Mouse (Mus musculus) liver, embryonic 12.5 days (tissue): ENCODE measurements at regions not wholly inside any gene's neighbourhood (a gene's known extent, or its start where the extent isn't known, plus 50 kb on each side); places are given as distances from the start of the nearest gene placed in this dataset.
A peak's percentile ranks its signal among the peaks of the same experiment; 100 is the strongest.

Experiments used
- ATAC-seq: fragments of 200-750 bp; cut with Nextera tagmentation; 2 replicates; pipeline ENCODE4 v1.8.0; 2017; ENCODE audit warnings: moderate number of reproducible peaks, mild to moderate bottlenecking, moderate library complexity
- H3K27ac ChIP-seq: fragments of 300-500 bp; sonication (generic); 2 replicates; pipeline ENCODE4 v1.5.1; 2016; ENCODE audit warnings: mild to moderate bottlenecking
- H3K27me3 ChIP-seq: fragments of 300-500 bp; sonication (generic); replicated peaks from 2 replicates; pipeline ENCODE4 v1.6.1; 2016; ENCODE audit warnings: mild to moderate bottlenecking, moderate library complexity
- H3K36me3 ChIP-seq: fragments of 300-500 bp; sonication (generic); 2 replicates; pipeline ENCODE4 v1.6.1; 2016; ENCODE audit warnings: mild to moderate bottlenecking, moderate library complexity
- H3K4me1 ChIP-seq: fragments of 300-500 bp; sonication (generic); 2 replicates; pipeline ENCODE4 v1.6.1; 2016
- H3K4me2 ChIP-seq: fragments of 300-500 bp; sonication (generic); 2 replicates; pipeline ENCODE4 v1.6.1; 2016; ENCODE audit warnings: mild to moderate bottlenecking, moderate library complexity
- H3K4me3 ChIP-seq: fragments of 300-500 bp; sonication (generic); 2 replicates; pipeline ENCODE4 v1.5.1; 2016; ENCODE audit warnings: mild to moderate bottlenecking, moderate library complexity
- H3K9ac ChIP-seq: fragments of 300-500 bp; sonication (generic); 2 replicates; pipeline ENCODE4 v1.6.1; 2016; ENCODE audit warnings: mild to moderate bottlenecking, moderate library complexity
- H3K9me3 ChIP-seq: fragments of 300-500 bp; sonication (generic); replicated peaks from 2 replicates; pipeline ENCODE4 v1.6.1; 2016; ENCODE audit warnings: mild to moderate bottlenecking, moderate library complexity
- WGBS: fragments of 180-500 bp; shearing (Covaris S2); methylation state at CpG from one replicate; pipeline ENCODE4 v1.1.7; 2016; ENCODE audit not compliant: insufficient replicate concordance; 5-methylcytosine and 5-hydroxymethylcytosine counted together

GRCm38 (mm10) chr17:68172838-68173237 is 100.8 kb upstream of the L3mbtl4 start:
- Histone ChIP-seq H3K27me3 (no peaks in the 10 kb centered on the region), H3K4me3 (no peak overlapping the region), H3K9me3 (no peaks in the 10 kb centered on the region), H3K4me2 (no peak overlapping the region), H3K4me1 (no peaks in the 10 kb centered on the region), H3K27ac (no peak overlapping the region), H3K36me3 (no peaks in the 10 kb centered on the region), H3K9ac (no peak overlapping the region)
- 53% methylated on average over 7 of the region's 7 CpGs for WGBS
- ATAC-seq: no peak

GRCm38 (mm10) chr17:68176611-68177165 is 96.9 kb upstream of the L3mbtl4 start:
- Histone ChIP-seq H3K36me3 (no peaks in the 10 kb centered on the region), H3K4me2 (no peak overlapping the region), H3K27me3 (no peaks in the 10 kb centered on the region), H3K4me1 (no peaks in the 10 kb centered on the region), H3K9ac (no peak overlapping the region), H3K9me3 (no peaks in the 10 kb centered on the region), H3K27ac (no peak overlapping the region), H3K4me3 (no peak overlapping the region)
- WGBS: 50% methylated on average over 9 of the region's 9 CpGs
- no peak for ATAC-seq

- no peak overlapping the region for H3K9ac ChIP-seq
- no peaks in the 10 kb centered on the region for H3K27me3 ChIP-seq
- H3K36me3 ChIP-seq: no peaks in the 10 kb centered on the region
- no peak overlapping the region for H3K4me3 ChIP-seq
- no peaks in the 10 kb centered on the region for H3K4me1 ChIP-seq
- H3K9me3 ChIP-seq: no peaks in the 10 kb centered on the region
- no peak for ATAC-seq
- H3K27ac ChIP-seq: no peak overlapping the region
- H3K4me2 ChIP-seq: no peak overlapping the region
- WGBS: 30% methylated on average over 2 of the region's 2 CpGs
These were observed 95.8 kb upstream of the L3mbtl4 start for GRCm38 (mm10) chr17:68177835-68178234.

GRCm38 (mm10) chr17:68185385-68185784 is 88.2 kb upstream of the L3mbtl4 start:
- Histone ChIP-seq H3K36me3 (no peaks in the 10 kb centered on the region), H3K4me3 (no peak overlapping the region), H3K27me3 (no peaks in the 10 kb centered on the region), H3K4me1 (no peaks in the 10 kb centered on the region), H3K27ac (no peak overlapping the region), H3K4me2 (no peak overlapping the region), H3K9ac (no peak overlapping the region), H3K9me3 (no peaks in the 10 kb centered on the region)
- no peak for ATAC-seq
- WGBS: 67% methylated on average over 2 of the region's 2 CpGs

- H3K4me3 ChIP-seq: no peak overlapping the region
- no peaks in the 10 kb centered on the region for H3K27me3 ChIP-seq
- H3K9me3 ChIP-seq: 0 out of 2 replicates have a peak, but pooled peaks cover 3% of the 10 kb centered on the region
- no peaks in the 10 kb centered on the region for H3K36me3 ChIP-seq
- H3K9ac ChIP-seq: no peak overlapping the region
- WGBS: 57% methylated on average over 4 of the region's 4 CpGs
- H3K4me1 ChIP-seq: no peaks in the 10 kb centered on the region
- H3K27ac ChIP-seq: no peak overlapping the region
- H3K4me2 ChIP-seq: no peak overlapping the region
- ATAC-seq: no peak
These were observed 83.7 kb upstream of the L3mbtl4 start for GRCm38 (mm10) chr17:68189888-68190287.

DNA sequence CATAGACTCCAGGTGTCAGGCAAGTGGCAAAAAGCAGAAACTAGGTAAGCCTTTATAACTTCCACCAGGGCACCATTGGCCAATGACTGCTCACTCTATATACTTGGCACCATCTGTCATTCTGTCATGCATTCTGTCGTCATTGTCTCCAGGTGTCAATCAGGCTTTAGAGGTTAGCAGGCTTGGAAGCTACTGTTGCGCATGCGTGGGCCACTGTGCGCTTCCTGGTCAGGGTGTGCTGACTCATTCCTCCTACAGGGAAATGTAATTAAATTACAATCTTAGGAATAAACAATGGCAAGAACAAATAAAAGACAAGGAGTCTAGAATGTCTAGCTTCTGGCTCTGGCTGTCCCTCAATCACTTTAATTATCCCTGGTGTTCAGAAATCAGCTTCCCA is 68.1 kb upstream of the L3mbtl4 start:
- H3K27ac ChIP-seq: no peak overlapping the region
- H3K27me3 ChIP-seq: no peaks in the 10 kb centered on the region
- H3K4me1 ChIP-seq: no peaks in the 10 kb centered on the region
- H3K9me3 ChIP-seq: no peaks in the 10 kb centered on the region
- H3K4me3 ChIP-seq: no peak overlapping the region
- H3K4me2 ChIP-seq: no peak overlapping the region
- no peak overlapping the region for H3K9ac ChIP-seq
- 79% methylated on average over 4 of the region's 4 CpGs for WGBS
- no peaks in the 10 kb centered on the region for H3K36me3 ChIP-seq
- ATAC-seq: no peak

DNA sequence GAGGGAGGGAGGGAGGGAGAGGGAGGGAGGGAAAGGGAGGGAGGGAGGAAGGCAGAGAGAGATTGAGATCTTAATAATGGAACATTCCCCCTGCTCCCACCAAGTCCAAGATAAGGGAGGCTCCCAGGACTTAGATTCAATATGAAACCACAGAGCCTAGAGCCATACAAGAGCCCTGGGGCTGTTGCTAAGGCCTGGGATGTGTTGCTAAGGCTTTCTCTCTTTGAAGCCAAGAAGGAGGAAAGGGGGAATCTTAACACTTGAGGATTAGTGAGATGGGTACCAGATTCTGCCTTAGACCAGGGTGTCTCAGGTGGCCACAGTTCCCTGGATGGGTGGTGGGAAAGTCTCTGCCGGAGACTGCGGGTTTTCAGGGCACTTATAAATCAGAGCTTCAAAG is 64.8 kb upstream of the L3mbtl4 start:
- Histone ChIP-seq H3K4me1 (no peaks in the 10 kb centered on the region), H3K27me3 (no peaks in the 10 kb centered on the region), H3K36me3 (no peaks in the 10 kb centered on the region), H3K9ac (no peak overlapping the region), H3K4me2 (no peak overlapping the region), H3K9me3 (no peaks in the 10 kb centered on the region), H3K27ac (no peak overlapping the region), H3K4me3 (no peak overlapping the region)
- no peak for ATAC-seq
- WGBS: 27% methylated on average over 2 of the region's 2 CpGs

DNA sequence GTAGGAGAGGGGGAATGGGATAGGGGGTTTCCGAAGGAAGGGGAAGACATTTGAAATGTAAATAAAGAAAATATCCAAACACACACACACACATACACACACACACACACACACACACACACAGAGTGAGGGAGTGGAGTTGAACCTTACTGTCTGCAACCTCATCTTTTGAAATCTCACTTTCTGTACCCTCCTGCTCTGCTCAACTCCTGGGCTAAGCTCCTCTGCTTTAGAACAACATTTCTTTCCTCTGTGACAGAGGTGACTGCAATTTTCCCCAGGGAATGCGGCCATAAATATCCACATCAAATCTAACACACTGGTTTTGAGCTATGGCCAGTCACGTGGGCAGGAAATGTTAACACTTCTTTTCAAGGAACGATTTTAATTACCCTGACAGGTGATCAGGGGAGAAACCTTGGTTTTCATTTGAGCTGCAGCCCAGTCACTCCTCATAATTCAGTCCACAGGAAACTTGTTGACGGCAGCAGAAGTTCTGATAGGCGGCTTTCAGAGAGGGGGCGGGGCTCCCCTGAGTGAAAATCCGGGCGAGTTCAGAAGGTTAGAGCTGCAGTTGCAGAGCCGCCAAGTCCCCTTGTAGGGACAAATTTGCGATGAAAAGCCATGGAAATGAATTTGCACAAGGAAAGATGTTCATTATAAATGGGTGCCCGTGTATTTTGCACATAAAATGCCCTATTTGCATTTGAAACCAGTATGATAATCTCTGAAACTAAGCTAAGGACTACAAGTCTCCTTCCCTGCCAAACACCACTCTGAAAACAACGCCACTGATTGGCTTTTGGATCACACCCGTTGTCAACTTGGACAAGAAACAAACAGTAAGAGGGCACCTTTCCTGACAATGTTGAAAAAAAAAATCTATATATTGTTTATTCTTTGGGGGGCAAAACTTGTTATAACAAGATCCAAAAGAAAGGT is 63.0 kb upstream of the L3mbtl4 start:
- WGBS: 18% methylated on average over 13 of the region's 14 CpGs
- no peak for ATAC-seq

DNA sequence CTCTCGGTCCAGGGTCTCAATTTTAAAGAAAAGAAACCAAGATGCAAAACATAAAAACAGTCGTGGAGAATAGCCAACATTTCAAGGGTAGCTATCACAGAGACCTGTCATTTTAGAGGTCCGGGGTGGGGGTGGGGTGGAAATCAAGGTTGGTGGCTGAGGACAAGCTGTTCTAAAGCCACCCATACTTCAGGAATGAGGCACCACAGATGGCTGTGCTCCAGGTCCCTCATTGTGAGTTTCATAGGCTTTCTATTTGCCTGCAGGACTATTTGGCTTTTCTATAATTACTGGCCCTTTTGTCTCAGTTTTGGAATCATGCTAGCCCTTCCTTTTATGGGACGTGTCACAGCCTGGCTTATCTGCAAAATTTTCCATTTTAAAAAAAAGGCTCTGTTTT is 55.4 kb upstream of the L3mbtl4 start:
- no peaks in the 10 kb centered on the region for H3K36me3 ChIP-seq
- no peak overlapping the region for H3K4me2 ChIP-seq
- no peaks in the 10 kb centered on the region for H3K9me3 ChIP-seq
- H3K9ac ChIP-seq: no peak overlapping the region
- no peak overlapping the region for H3K4me3 ChIP-seq
- whole genome bisulfite sequencing: 51% methylated on average over 4 of the region's 4 CpGs
- no peaks in the 10 kb centered on the region for H3K4me1 ChIP-seq
- no peak for ATAC-seq
- no peak overlapping the region for H3K27ac ChIP-seq
- H3K27me3 ChIP-seq: no peaks in the 10 kb centered on the region

More for the DNA sequence above, 63.0 kb upstream of the L3mbtl4 start:
- no peaks in the 10 kb centered on the region for H3K36me3 ChIP-seq
- no peak overlapping the region for H3K4me3 ChIP-seq
- H3K9ac ChIP-seq: no peak overlapping the region
- H3K27me3 ChIP-seq: no peaks in the 10 kb centered on the region
- H3K9me3 ChIP-seq: no peaks in the 10 kb centered on the region
- no peak overlapping the region for H3K27ac ChIP-seq
- H3K4me1 ChIP-seq: no peaks in the 10 kb centered on the region
- peak overlapping the region; percentile 16; the same call in 1 of the 2 replicates for H3K4me2 ChIP-seq

DNA sequence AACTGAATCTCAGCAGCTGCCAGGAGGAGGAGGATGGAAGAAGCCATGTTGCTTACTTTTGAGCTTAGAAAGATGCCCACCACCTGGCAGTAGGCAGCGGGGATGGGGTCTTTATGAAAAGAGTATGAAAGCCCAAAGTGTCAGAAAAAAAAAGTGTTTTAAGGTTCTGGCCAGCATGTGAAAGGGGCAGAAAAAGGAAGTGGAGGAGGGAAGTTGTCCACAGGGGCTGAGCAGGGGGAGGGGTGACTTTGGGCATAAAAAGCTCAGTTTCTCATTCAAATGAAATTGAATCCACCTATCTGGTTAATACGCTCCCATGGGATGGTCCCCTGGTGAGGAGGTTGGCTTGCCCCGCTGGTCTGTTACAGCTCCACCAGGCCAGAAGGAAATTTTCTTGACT is 50.4 kb upstream of the L3mbtl4 start:
- Histone ChIP-seq H3K9ac (no peak overlapping the region), H3K27me3 (no peaks in the 10 kb centered on the region), H3K27ac (no peak overlapping the region), H3K4me1 (no peaks in the 10 kb centered on the region), H3K9me3 (0 out of 2 replicates have a peak, but pooled peaks cover 4% of the 10 kb centered on the region), H3K4me2 (no peak overlapping the region), H3K36me3 (no peaks in the 10 kb centered on the region), H3K4me3 (no peak overlapping the region)
- no peak for ATAC-seq
- WGBS: 60% methylated on average over 3 of the region's 3 CpGs
